Mouse (Mus musculus) CH12.LX (cell line): ENCODE measurements around the gene Kirrel3. TPM values are rescaled to one million over a fixed set of nuclear protein-coding genes. Genes with fewer than 3 reads are reported as not detected.
A peak's percentile ranks its signal among the peaks of the same experiment; 100 is the strongest.

ENCODE experiments used
- DNase-seq: peaks from one replicate; pipeline ENCODE4 v3.0.0-alpha.2; 2013; ENCODE audit errors: extremely low read depth
- H3K27ac ChIP-seq: 2 replicates; pipeline ENCODE4 v1.5.1; 2012; ENCODE audit warnings: low read depth, mild to moderate bottlenecking, control low read depth, moderate library complexity; ENCODE audit not compliant: insufficient read depth
- H3K27me3 ChIP-seq: replicated peaks from 2 replicates; pipeline ENCODE3; 2012; ENCODE audit warnings: inconsistent platforms
- H3K36me3 ChIP-seq, 2 experiments: replicated peaks in 1 of 2; 2 replicates each; pipeline versions ENCODE3 to v1.6.1; 2012; ENCODE audit warnings: inconsistent platforms in 1 of 2, low read length in 1 of 2, mild to moderate bottlenecking in 1 of 2, mixed read lengths in 1 of 2, moderate library complexity in 1 of 2; ENCODE audit not compliant: control insufficient read depth in 1 of 2, insufficient read depth in 1 of 2
- H3K4me1 ChIP-seq, 2 experiments: 2 replicates each; pipeline ENCODE4 v1.6.1; 2012; ENCODE audit warnings: inconsistent platforms in 1 of 2, moderate library complexity in 1 of 2; ENCODE audit not compliant: insufficient read depth in 2 of 2, control insufficient read depth in 1 of 2
- H3K4me2 ChIP-seq: 2 replicates; pipeline ENCODE4 v1.6.1; 2012; ENCODE audit warnings: low read depth, mild to moderate bottlenecking, control low read depth; ENCODE audit not compliant: poor library complexity, insufficient read depth, severe bottlenecking
- H3K4me3 ChIP-seq, 3 experiments: fragments of 150-350 bp in 1 of 3; sonication (generic) in 1 of 3; replicated peaks in 1 of 3; 2 replicates each; pipeline versions ENCODE3 to v1.5.1; 2011 to 2012; ENCODE audit warnings: low read depth in 2 of 3, low read length in 2 of 3, mild to moderate bottlenecking in 2 of 3, moderate library complexity in 2 of 3, control low read depth in 1 of 3, improper control_type of control experiment in 1 of 3, inconsistent platforms in 1 of 3, mixed read lengths in 1 of 3; ENCODE audit not compliant: poor library complexity in 1 of 3
- H3K79me2 ChIP-seq: replicated peaks from 2 replicates; pipeline ENCODE4 v1.6.1; 2012; ENCODE audit warnings: mild to moderate bottlenecking, moderate library complexity; ENCODE audit not compliant: control insufficient read depth, poor library complexity, insufficient read depth, severe bottlenecking; ENCODE audit errors: extremely low read depth
- H3K9ac ChIP-seq: 2 replicates; pipeline ENCODE4 v1.6.1; 2012; ENCODE audit warnings: low read depth, mild to moderate bottlenecking, control low read depth, moderate library complexity; ENCODE audit not compliant: insufficient read depth
- H3K9me3 ChIP-seq: replicated peaks from 2 replicates; pipeline ENCODE3; 2012; ENCODE audit warnings: low read length, inconsistent platforms, mixed read lengths
- BHLHE40 ChIP-seq: IDR thresholded peaks from 2 replicates; pipeline ENCODE4 v1.6.1; 2011; ENCODE audit warnings: mild to moderate bottlenecking, low read depth, low read length, improper control_type of control experiment
- CTCF ChIP-seq, 2 experiments: IDR thresholded peaks in 1 of 2; conservative IDR thresholded peaks in 1 of 2; 2 replicates each; pipeline ENCODE4 v1.5.1; 2011 to 2012; ENCODE audit warnings: low read depth in 2 of 2, low read length in 2 of 2, improper control_type of control experiment in 1 of 2, inconsistent platforms in 1 of 2, mild to moderate bottlenecking in 1 of 2, moderate library complexity in 1 of 2
- E2F4 ChIP-seq: IDR thresholded peaks from 2 replicates; pipeline ENCODE4 v1.6.1; 2011; ENCODE audit warnings: low read depth, low read length, improper control_type of control experiment; ENCODE audit not compliant: insufficient replicate concordance
- ELF1 ChIP-seq: IDR thresholded peaks from 2 replicates; pipeline ENCODE4 v1.6.1; 2014; ENCODE audit warnings: low read depth, mild to moderate bottlenecking, inconsistent platforms, low read length, improper control_type of control experiment
- GABPA ChIP-seq: IDR thresholded peaks from 2 replicates; pipeline ENCODE4 v1.6.1; 2012; ENCODE audit warnings: low read depth, low read length, improper control_type of control experiment, inconsistent platforms; ENCODE audit not compliant: insufficient replicate concordance
- HCFC1 ChIP-seq: IDR thresholded peaks from 2 replicates; pipeline ENCODE4 v1.6.1; 2012; ENCODE audit warnings: low read depth, mild to moderate bottlenecking, inconsistent platforms, low read length, improper control_type of control experiment
- IRF4 ChIP-seq: IDR thresholded peaks from 2 replicates; pipeline ENCODE4 v1.6.1; 2014; ENCODE audit warnings: low read depth, mild to moderate bottlenecking, inconsistent platforms, low read length, improper control_type of control experiment
- JUN ChIP-seq: IDR thresholded peaks from 2 replicates; pipeline ENCODE4 v1.6.1; 2011; ENCODE audit warnings: low read depth, mild to moderate bottlenecking, low read length, improper control_type of control experiment, moderate library complexity; ENCODE audit not compliant: insufficient read depth
- JUND ChIP-seq: conservative IDR thresholded peaks from 2 replicates; pipeline ENCODE4 v1.6.1; 2011; ENCODE audit warnings: low read depth, low read length, improper control_type of control experiment
- MAZ ChIP-seq: IDR thresholded peaks from 2 replicates; pipeline ENCODE4 v1.6.1; 2012; ENCODE audit warnings: low read depth, mild to moderate bottlenecking, inconsistent platforms, low read length, improper control_type of control experiment, moderate library complexity
- MXI1 ChIP-seq: IDR thresholded peaks from 2 replicates; pipeline ENCODE4 v1.6.1; 2011; ENCODE audit warnings: mild to moderate bottlenecking, low read depth, low read length, improper control_type of control experiment
- NELFE ChIP-seq: IDR thresholded peaks from 2 replicates; pipeline ENCODE4 v1.6.1; 2011; ENCODE audit warnings: low read depth, low read length, improper control_type of control experiment
- NRF1 ChIP-seq: IDR thresholded peaks from 2 replicates; pipeline ENCODE4 v1.6.1; 2014; ENCODE audit warnings: low read depth, mild to moderate bottlenecking, inconsistent platforms, low read length, improper control_type of control experiment, moderate library complexity
- PAX5 ChIP-seq: IDR thresholded peaks from 2 replicates; pipeline ENCODE4 v1.6.1; 2012; ENCODE audit warnings: low read length, inconsistent platforms, mixed read lengths
- POLR2A ChIP-seq: IDR thresholded peaks from 2 replicates; pipeline ENCODE4 v1.6.1; 2011; ENCODE audit warnings: low read depth, mild to moderate bottlenecking, improper control_type of control experiment, low read length
- RAD21 ChIP-seq: IDR thresholded peaks from 2 replicates; pipeline ENCODE4 v1.6.1; 2011; ENCODE audit warnings: low read depth, mild to moderate bottlenecking, low read length, improper control_type of control experiment, moderate library complexity
- SIN3A ChIP-seq: IDR thresholded peaks from 2 replicates; pipeline ENCODE4 v1.6.1; 2012; ENCODE audit warnings: low read length, improper control_type of control experiment, inconsistent platforms
- SMC3 ChIP-seq: IDR thresholded peaks from 2 replicates; pipeline ENCODE4 v1.6.1; 2011; ENCODE audit warnings: low read depth, low read length, improper control_type of control experiment
- TBP ChIP-seq: conservative IDR thresholded peaks from 2 replicates; pipeline ENCODE4 v1.6.1; 2011; ENCODE audit warnings: low read depth, low read length, improper control_type of control experiment
- UBTF ChIP-seq: IDR thresholded peaks from 2 replicates; pipeline ENCODE4 v1.6.1; 2012; ENCODE audit warnings: low read depth, mild to moderate bottlenecking, inconsistent platforms, low read length, improper control_type of control experiment, moderate library complexity
- USF1 ChIP-seq: IDR thresholded peaks from 2 replicates; pipeline ENCODE4 v1.6.1; 2014; ENCODE audit warnings: low read depth, mild to moderate bottlenecking, inconsistent platforms, low read length, improper control_type of control experiment
- USF2 ChIP-seq: conservative IDR thresholded peaks from 2 replicates; pipeline ENCODE4 v1.6.1; 2011; ENCODE audit warnings: low read depth, low read length, improper control_type of control experiment
- ZC3H11A ChIP-seq: IDR thresholded peaks from 2 replicates; pipeline ENCODE4 v1.6.1; 2012; ENCODE audit warnings: low read depth, mild to moderate bottlenecking, inconsistent platforms, low read length, improper control_type of control experiment
- ZKSCAN1 ChIP-seq: IDR thresholded peaks from 2 replicates; pipeline ENCODE4 v1.6.1; 2012; ENCODE audit warnings: low read depth, inconsistent platforms, low read length, improper control_type of control experiment, borderline replicate concordance
- ZMIZ1 ChIP-seq: IDR thresholded peaks from 2 replicates; pipeline ENCODE4 v1.6.1; 2012; ENCODE audit warnings: low read depth, mild to moderate bottlenecking, inconsistent platforms, low read length, improper control_type of control experiment
- ZNF384 ChIP-seq: IDR thresholded peaks from 2 replicates; pipeline ENCODE4 v1.6.1; 2012; ENCODE audit warnings: low read depth, low read length, improper control_type of control experiment, inconsistent platforms
- dilution Hi-C: fragments of 300-500 bp; cut with MboI; formaldehyde crosslinking; loops from 2 replicates; pipeline ENCODE4 v1.14.3; 2020; ENCODE audit warnings: low sequenced_read_pairs; ENCODE audit not compliant: extremely low pct_unique_long_range_greater_than_20kb, extremely low pct_ligation_motif_present
- in situ Hi-C: fragments of 300-500 bp; cut with MboI; formaldehyde crosslinking; loops from 3 replicates; pipeline ENCODE4 v1.14.3; 2019; ENCODE audit warnings: low sequenced_read_pairs, low pct_ligation_motif_present, low pct_unique_long_range_greater_than_20kb, mixed read lengths
- polyA plus RNA-seq: library from polyadenylated mRNA; unstranded; fragments of >175 nt; gene quantifications from 2 replicates; pipeline ENCODE4 v1.2.1, GENCODE M21; 2012; ENCODE audit warnings: low read depth; ENCODE audit not compliant: insufficient read length
- total RNA-seq, 2 experiments: library from RNA; depleted of rRNA; stranded (reverse); fragments of 300-350 nt in 1 of 2; fragments of >200 nt in 1 of 2; gene quantifications; 2 replicates each; pipeline ENCODE4 v1.2.3; 2012 to 2014

Gene Kirrel3
- total and polyA plus RNA-seq, 3 experiments: not detected

GRCm38 (mm10) chr9:35016762-35017161 is 531.1 kb downstream of the Kirrel3 start:
- H3K79me2 ChIP-seq: no peaks in the 10 kb centered on the region
- no peak overlapping the region for H3K4me3 ChIP-seq
- in situ Hi-C loops: loop anchor here (25.0 kb wide), 1 partner anchor 529 kb away; the partner anchor contains the start of gene Kirrel3

GRCm38 (mm10) chr9:35017563-35017962 is 531.9 kb downstream of the Kirrel3 start:
- dilution Hi-C loops: no loop called here
- no peaks in the 10 kb centered on the region for H3K79me2 ChIP-seq
- no peaks in the 10 kb centered on the region for H3K36me3 ChIP-seq
- no peak for TF ChIP-seq POLR2A
- no peak for TF ChIP-seq ZKSCAN1
- no peak for TF ChIP-seq NRF1
- no peak for TF ChIP-seq RAD21
- TF ChIP-seq PAX5: no peak
- no peak for TF ChIP-seq E2F4
- TF ChIP-seq ZMIZ1: no peak
- TF ChIP-seq JUND: no peak
- no peak for TF ChIP-seq UBTF
- no peak for TF ChIP-seq SIN3A
- TF ChIP-seq IRF4: no peak
- no peak for TF ChIP-seq GABPA
- no peak for TF ChIP-seq JUN
- no peak for TF ChIP-seq BHLHE40
- TF ChIP-seq TBP: no peak
- no peak for TF ChIP-seq MXI1
- H3K9ac ChIP-seq: no peak overlapping the region
- no peak overlapping the region for H3K27ac ChIP-seq
- H3K4me1 ChIP-seq: peaks cover 0 to 3% of the 10 kb centered on the region in 2 experiments; a peak in 1 of 4 replicates
- DNase-seq: no peak
- peaks cover 4% of the 10 kb centered on the region for H3K9me3 ChIP-seq
- H3K4me2 ChIP-seq: no peak overlapping the region
- peaks cover 13% of the 10 kb centered on the region for H3K27me3 ChIP-seq
- in situ Hi-C loops: loop anchor here (25.0 kb wide), 1 partner anchor 530 kb away; the partner anchor contains the start of gene Kirrel3
- no peak overlapping the region for H3K4me3 ChIP-seq

More at GRCm38 (mm10) chr9:35016762-35017161, 531.1 kb downstream of the Kirrel3 start:
- no peaks in the 10 kb centered on the region for H3K36me3 ChIP-seq
- no peak for TF ChIP-seq TBP
- no peak for TF ChIP-seq MAZ
- no peak for TF ChIP-seq ZNF384
- peak; percentile 79 for TF ChIP-seq RAD21
- TF ChIP-seq ELF1: peak; percentile 68
- no peak for TF ChIP-seq JUN
- TF ChIP-seq NELFE: no peak
- TF ChIP-seq HCFC1: no peak
- peak; percentile 59 for TF ChIP-seq SMC3
- no peak for TF ChIP-seq USF2
- peak in 1 of 2 experiments; percentile 73; a peak in 2 of 4 replicates for TF ChIP-seq CTCF (conservative IDR thresholded peaks at IDR 0.05 in 1 of 2, IDR thresholded peaks at IDR 0.05 in 1 of 2; ENCODE audit: low read depth in 2 of 2, low read length in 2 of 2)
- TF ChIP-seq USF1: no peak
- 0 out of 2 replicates have a peak, but pooled peaks have one; percentile 13 for TF ChIP-seq ZC3H11A
- TF ChIP-seq, all 38 proteins: peak for 5
- no peak overlapping the region for H3K4me2 ChIP-seq
- dilution Hi-C loops: no loop called here
- H3K9ac ChIP-seq: no peak overlapping the region
- H3K27me3 ChIP-seq: peaks cover 13% of the 10 kb centered on the region
- peaks cover 0 to 3% of the 10 kb centered on the region in 2 experiments; a peak in 1 of 4 replicates for H3K4me1 ChIP-seq
- H3K9me3 ChIP-seq: peaks cover 4% of the 10 kb centered on the region
- peak; percentile 55 for DNase-seq
- no peak overlapping the region for H3K27ac ChIP-seq
